Mouse (Mus musculus): ENCODE results near the gene Rpl10a. TPM values are rescaled to one million over a fixed set of nuclear protein-coding genes. Genes with fewer than 3 reads are reported as not detected.
"Not testable (repeated sequence)": the region's sequence is repeated elsewhere in the genome, so short reads cannot be mapped to it uniquely, and the experiment has no call there.

Rpl10a gene
- polyA plus RNA-seq, 1 experiment from 2014 or later = 733 TPM

DNA sequence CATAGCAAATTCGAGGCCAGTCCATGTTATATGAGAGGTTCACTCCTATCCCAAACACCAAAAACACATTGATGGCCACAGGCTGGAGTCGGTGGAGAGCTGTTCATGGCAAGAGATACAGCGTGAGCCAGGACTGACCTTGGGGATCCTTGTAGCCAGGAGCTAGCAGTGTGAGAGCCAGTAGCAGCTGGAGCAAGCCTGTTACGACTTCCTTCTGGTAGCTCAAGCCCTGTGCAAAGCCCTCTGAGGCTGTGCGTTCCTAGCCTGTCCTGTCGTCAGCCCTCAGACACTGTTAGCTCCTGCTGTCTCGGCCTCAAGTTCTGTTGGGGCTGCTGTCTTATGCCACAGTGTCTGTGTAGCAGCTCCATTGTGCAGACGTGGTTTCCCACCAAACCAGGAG, 4.5 kb upstream of the Rpl10a start:
- WGBS = 90% methylated on average over 8 of the region's 8 CpGs
- Histone ChIP-seq H3K9ac (ENCODE audit: low read depth, low read length) (no peak overlapping the region), H3K27me3 (replicated peaks; ENCODE audit: control insufficient read depth, insufficient read depth, low read length) (no peaks in the 10 kb centered on the region), H3K36me3 (ENCODE audit: control insufficient read depth, insufficient read depth, low read length) (peaks cover 21% of the 10 kb centered on the region), H3K4me2 (no peak overlapping the region), H3K27ac (ENCODE audit: low read depth, low read length) (no peak overlapping the region), H3K9me3 (ENCODE audit: control insufficient read depth, low read length) (no peaks in the 10 kb centered on the region), H3K4me3 (ENCODE audit: low read depth, low read length) (no peak overlapping the region), H3K4me1 (replicated peaks; ENCODE audit: control insufficient read depth, insufficient read depth, low read length) (peaks cover 10% of the 10 kb centered on the region)
- ATAC-seq (replicated peaks; ENCODE audit: low FRiP score) = no peak
- no peak for DNase-seq (ENCODE audit: low spot score)

DNA sequence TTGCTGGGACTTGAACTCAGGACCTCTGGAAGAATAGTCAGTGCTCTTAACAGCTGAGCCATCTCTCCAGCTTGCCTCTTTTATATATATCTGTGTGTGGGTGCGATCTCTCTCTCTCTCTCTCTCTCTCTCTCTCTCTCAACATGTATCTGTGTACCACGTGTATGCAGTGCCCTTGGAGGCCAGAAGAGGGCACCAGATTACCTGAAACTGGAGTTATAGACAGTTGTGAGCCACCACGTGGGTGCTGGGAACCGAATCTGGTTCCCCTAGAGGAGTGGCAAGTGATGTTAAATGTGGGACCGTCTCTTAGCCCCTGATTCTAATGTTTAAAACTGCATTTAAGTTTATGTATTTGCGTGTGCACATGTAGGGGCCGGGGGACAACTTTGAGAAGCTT, 3.9 kb upstream of the Rpl10a start:
- H3K9me3 ChIP-seq (ENCODE audit: control insufficient read depth, low read length); H3K9ac ChIP-seq (ENCODE audit: low read depth, low read length); DNase-seq (ENCODE audit: low spot score); H3K4me2 ChIP-seq; ATAC-seq (replicated peaks; ENCODE audit: low FRiP score); H3K4me3 ChIP-seq (ENCODE audit: low read depth, low read length); H3K27ac ChIP-seq (ENCODE audit: low read depth, low read length); H3K27me3 ChIP-seq (replicated peaks; ENCODE audit: control insufficient read depth, insufficient read depth, low read length): not testable (repeated sequence)
- H3K36me3 ChIP-seq (ENCODE audit: control insufficient read depth, insufficient read depth, low read length) = peaks cover 23% of the 10 kb centered on the region
- peaks cover 11% of the 10 kb centered on the region for H3K4me1 ChIP-seq (replicated peaks; ENCODE audit: control insufficient read depth, insufficient read depth, low read length)
- WGBS = 93% methylated on average over 7 of the region's 7 CpGs

DNA sequence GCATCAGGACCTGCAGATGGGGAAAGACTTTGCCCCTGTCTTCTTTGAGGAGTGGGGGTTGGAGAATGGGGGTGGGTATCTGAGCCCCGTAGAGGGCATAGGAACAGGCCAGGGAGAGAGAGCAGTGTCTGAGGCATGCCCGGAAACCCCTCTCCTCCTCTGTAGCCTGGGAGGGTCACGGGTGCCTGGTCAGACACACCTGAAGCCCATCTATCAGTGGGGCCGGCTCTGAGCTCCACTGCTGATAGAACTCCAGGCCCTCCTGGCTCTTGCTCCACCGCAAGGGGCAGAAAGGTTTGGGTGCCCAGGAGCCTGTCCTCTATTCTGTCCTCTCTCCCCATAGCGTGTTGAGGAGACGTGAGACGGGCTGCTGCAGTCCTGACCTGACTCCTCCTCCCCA, 2.5 kb upstream of the Rpl10a start:
- Histone ChIP-seq H3K27me3 (replicated peaks; ENCODE audit: control insufficient read depth, insufficient read depth, low read length) (no peaks in the 10 kb centered on the region), H3K4me3 (ENCODE audit: low read depth, low read length) (no peak overlapping the region), H3K36me3 (ENCODE audit: control insufficient read depth, insufficient read depth, low read length) (peaks cover 33% of the 10 kb centered on the region), H3K4me1 (replicated peaks; ENCODE audit: control insufficient read depth, insufficient read depth, low read length) (peaks cover 19% of the 10 kb centered on the region), H3K9me3 (ENCODE audit: control insufficient read depth, low read length) (no peaks in the 10 kb centered on the region), H3K4me2 (no peak overlapping the region), H3K9ac (ENCODE audit: low read depth, low read length) (no peak overlapping the region), H3K27ac (ENCODE audit: low read depth, low read length) (no peak overlapping the region)
- 93% methylated on average over 8 of the region's 8 CpGs for WGBS
- no peak for ATAC-seq (replicated peaks; ENCODE audit: low FRiP score)
- DNase-seq (ENCODE audit: low spot score) = no peak

DNA sequence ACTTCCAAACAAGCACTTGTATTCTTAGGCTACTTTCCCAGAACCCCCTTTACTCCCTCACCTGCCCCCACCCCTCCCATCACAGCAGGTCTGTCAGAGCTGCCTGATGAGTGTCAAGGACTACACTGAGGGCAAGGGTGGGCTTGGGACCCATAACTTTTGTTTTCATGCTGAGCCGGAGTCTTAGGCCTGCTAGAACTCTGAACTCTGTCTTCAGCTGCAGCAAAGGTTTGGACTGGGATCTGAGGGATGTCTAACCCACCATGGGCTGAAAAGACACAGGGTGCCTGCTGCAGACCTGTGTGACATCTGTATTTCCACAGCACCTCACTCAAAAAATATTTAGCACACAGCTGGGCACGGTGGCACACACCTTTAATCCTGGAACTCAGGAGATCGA, 1.3 kb upstream of the Rpl10a start:
- Histone ChIP-seq H3K4me1 (replicated peaks; ENCODE audit: control insufficient read depth, insufficient read depth, low read length) (peaks cover 21% of the 10 kb centered on the region), H3K27me3 (replicated peaks; ENCODE audit: control insufficient read depth, insufficient read depth, low read length) (no peaks in the 10 kb centered on the region), H3K36me3 (ENCODE audit: control insufficient read depth, insufficient read depth, low read length) (peaks cover 29% of the 10 kb centered on the region), H3K4me3 (ENCODE audit: low read depth, low read length) (no peak overlapping the region), H3K4me2 (no peak overlapping the region), H3K27ac (ENCODE audit: low read depth, low read length) (peak overlapping the region; percentile 99; the same call in 1 of the 2 replicates), H3K9me3 (ENCODE audit: control insufficient read depth, low read length) (no peaks in the 10 kb centered on the region), H3K9ac (ENCODE audit: low read depth, low read length) (no peak overlapping the region)
- ATAC-seq (replicated peaks; ENCODE audit: low FRiP score) = no peak
- DNase-seq (ENCODE audit: low spot score) = no peak
- 80% methylated on average over 3 of the region's 3 CpGs for WGBS

DNA sequence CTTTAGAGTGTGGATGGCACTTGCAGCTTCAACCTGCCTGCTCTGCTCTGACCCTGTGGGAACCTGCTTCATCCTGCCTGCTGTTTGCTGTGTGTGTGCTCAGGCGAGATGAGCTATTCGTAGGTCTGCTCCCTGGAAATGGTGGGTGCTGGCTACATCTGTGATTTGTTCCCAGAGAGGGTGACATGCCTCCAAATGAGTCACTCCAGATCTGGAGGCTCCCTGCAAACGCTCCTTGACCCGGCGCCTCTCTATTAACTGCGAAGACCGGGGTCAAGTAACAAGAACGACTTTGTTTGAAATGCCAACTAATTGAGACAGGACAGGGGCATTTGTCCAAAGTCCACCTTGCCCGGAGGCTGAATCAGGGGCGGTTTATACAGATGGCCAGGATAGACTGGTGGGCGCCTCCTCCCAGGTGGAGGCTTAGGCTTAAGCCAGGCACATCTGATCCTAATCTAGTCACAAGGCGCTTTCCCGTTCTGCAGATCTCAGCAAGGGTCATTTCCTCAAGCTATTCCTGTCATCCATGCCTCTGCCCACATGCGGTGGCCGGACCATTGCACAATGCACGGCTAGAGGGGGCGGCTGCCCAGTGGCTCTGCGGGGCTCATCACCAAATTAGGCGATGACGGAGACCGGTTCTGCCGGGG, 472 bp upstream of the Rpl10a start:
- H3K4me2 ChIP-seq = peak overlapping the region; percentile 99
- peak overlapping the region; percentile 100 for H3K9ac ChIP-seq (ENCODE audit: low read depth, low read length)
- ATAC-seq (replicated peaks; ENCODE audit: low FRiP score) (peak; percentile 29), DNase-seq (ENCODE audit: low spot score) (peak; percentile 54)
- 15% methylated on average over 22 of the region's 22 CpGs for WGBS
- H3K9me3 ChIP-seq (ENCODE audit: control insufficient read depth, low read length) = no peaks in the 10 kb centered on the region
- H3K27me3 ChIP-seq (replicated peaks; ENCODE audit: control insufficient read depth, insufficient read depth, low read length) = no peaks in the 10 kb centered on the region
- H3K4me1 ChIP-seq (replicated peaks; ENCODE audit: control insufficient read depth, insufficient read depth, low read length) = peaks cover 28% of the 10 kb centered on the region
- peak overlapping the region; percentile 99 for H3K27ac ChIP-seq (ENCODE audit: low read depth, low read length)
- H3K4me3 ChIP-seq (ENCODE audit: low read depth, low read length) = peak overlapping the region; percentile 100
- peaks cover 32% of the 10 kb centered on the region for H3K36me3 ChIP-seq (ENCODE audit: control insufficient read depth, insufficient read depth, low read length)

DNA sequence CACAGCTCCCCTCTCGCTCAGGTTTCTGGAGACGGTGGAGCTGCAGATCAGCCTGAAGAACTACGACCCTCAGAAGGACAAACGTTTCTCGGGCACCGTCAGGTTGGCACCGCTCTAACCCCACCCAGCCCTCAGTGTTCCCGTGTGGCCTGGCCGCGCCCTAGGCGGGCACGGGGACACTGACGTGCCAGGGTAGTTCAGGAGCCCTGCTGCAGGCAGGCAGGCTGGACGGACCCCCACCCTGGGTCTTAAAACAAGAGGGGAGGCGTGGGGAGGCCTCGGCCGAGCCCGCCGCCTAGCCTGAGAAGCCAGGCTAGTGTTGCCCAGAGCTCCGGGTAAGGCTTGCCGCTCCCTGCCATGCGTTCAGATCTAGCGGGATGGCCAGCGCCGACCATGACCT, 675 bp downstream of the Rpl10a start:
- Histone ChIP-seq H3K9ac (ENCODE audit: low read depth, low read length) (peak overlapping the region; percentile 100), H3K27me3 (replicated peaks; ENCODE audit: control insufficient read depth, insufficient read depth, low read length) (no peaks in the 10 kb centered on the region; the same call in 1 of the 2 replicates), H3K4me3 (ENCODE audit: low read depth, low read length) (peak overlapping the region; percentile 100), H3K4me1 (replicated peaks; ENCODE audit: control insufficient read depth, insufficient read depth, low read length) (peaks cover 38% of the 10 kb centered on the region), H3K9me3 (ENCODE audit: control insufficient read depth, low read length) (no peaks in the 10 kb centered on the region), H3K27ac (ENCODE audit: low read depth, low read length) (peak overlapping the region; percentile 99), H3K36me3 (ENCODE audit: control insufficient read depth, insufficient read depth, low read length) (peaks cover 28% of the 10 kb centered on the region), H3K4me2 (peak overlapping the region; percentile 99)
- ATAC-seq (replicated peaks; ENCODE audit: low FRiP score) (peak; percentile 4; the same call in 1 of the 2 replicates), DNase-seq (ENCODE audit: low spot score) (peak; percentile 53)
- WGBS = under 1% methylated on average over 25 of the region's 25 CpGs

DNA sequence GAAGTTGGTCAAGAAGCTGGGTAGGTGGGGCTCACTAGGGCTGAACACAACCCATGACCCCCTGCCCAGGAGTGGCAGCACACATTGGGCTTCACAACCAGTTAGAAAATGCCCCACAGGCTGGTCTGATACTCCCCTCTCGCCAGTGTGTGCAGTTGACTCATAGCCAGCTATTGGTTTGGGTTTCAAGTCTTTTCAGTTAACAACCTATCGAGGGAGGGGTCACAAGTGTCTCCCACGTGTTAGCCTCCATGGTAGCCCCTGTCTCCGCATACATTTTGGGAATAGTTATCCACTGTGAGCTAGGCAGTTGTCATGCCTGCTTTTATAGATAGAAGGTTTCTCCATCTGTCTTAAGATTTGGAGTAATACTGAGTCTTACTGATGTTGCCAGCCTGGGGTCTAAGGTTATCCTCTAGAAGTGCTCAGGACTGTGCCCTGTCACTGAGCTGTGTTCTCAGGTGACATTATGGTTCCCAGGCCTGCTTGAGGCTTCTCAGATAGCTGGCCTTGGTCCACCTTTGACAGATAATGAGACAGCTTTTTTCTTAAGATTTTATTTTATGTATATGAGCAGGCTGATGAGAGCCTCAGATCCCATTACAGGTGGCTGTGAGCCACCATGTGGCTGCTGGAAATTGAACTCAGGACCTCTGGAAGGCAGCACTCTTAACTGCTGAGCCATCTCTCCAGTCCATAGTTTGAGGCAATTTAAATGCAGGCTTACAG, 1.4 kb downstream of the Rpl10a start:
- Histone ChIP-seq H3K4me1 (replicated peaks; ENCODE audit: control insufficient read depth, insufficient read depth, low read length) (peaks cover 38% of the 10 kb centered on the region), H3K36me3 (ENCODE audit: control insufficient read depth, insufficient read depth, low read length) (peaks cover 24% of the 10 kb centered on the region)

DNA sequence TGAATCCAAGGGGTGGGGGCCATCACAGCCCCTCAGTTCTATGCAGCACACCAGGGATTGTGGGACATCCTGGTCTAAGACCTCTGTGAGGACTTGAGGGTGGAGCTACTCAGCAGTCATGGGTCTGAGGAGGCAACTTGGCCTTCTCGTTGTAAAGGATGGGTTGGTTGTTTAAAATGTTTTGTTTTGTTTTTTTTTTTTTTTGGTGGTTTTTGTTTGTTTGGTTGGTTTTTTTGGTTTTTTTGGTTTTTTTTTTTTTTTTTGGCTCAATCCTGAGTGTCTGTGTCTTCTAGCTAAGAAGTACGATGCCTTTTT, 1.9 kb downstream of the Rpl10a start:
- DNase-seq (ENCODE audit: low spot score) = no peak
- 36% methylated on average over 2 of the region's 2 CpGs for WGBS
- Histone ChIP-seq H3K27ac (ENCODE audit: low read depth, low read length) (peak overlapping the region; percentile 99), H3K9ac (ENCODE audit: low read depth, low read length) (peak overlapping the region; percentile 100), H3K27me3 (replicated peaks; ENCODE audit: control insufficient read depth, insufficient read depth, low read length) (no peaks in the 10 kb centered on the region; the same call in 1 of the 2 replicates), H3K4me1 (replicated peaks; ENCODE audit: control insufficient read depth, insufficient read depth, low read length) (peaks cover 38% of the 10 kb centered on the region), H3K36me3 (ENCODE audit: control insufficient read depth, insufficient read depth, low read length) (peaks cover 22% of the 10 kb centered on the region), H3K4me2 (peak overlapping the region; percentile 99), H3K9me3 (ENCODE audit: control insufficient read depth, low read length) (no peaks in the 10 kb centered on the region), H3K4me3 (ENCODE audit: low read depth, low read length) (peak overlapping the region; percentile 100)
- ATAC-seq (replicated peaks; ENCODE audit: low FRiP score) = no peak

More for the DNA sequence above, 1.4 kb downstream of the Rpl10a start:
- 7% methylated on average over 4 of the region's 4 CpGs for WGBS
- Histone ChIP-seq H3K27me3 (replicated peaks; ENCODE audit: control insufficient read depth, insufficient read depth, low read length) (no peaks in the 10 kb centered on the region; the same call in 1 of the 2 replicates), H3K4me2 (peak overlapping the region; percentile 99), H3K27ac (ENCODE audit: low read depth, low read length) (peak overlapping the region; percentile 99), H3K9me3 (ENCODE audit: control insufficient read depth, low read length) (no peaks in the 10 kb centered on the region), H3K4me3 (ENCODE audit: low read depth, low read length) (peak overlapping the region; percentile 100), H3K9ac (ENCODE audit: low read depth, low read length) (peak overlapping the region; percentile 100)
- ATAC-seq (replicated peaks; ENCODE audit: low FRiP score) (no peak), DNase-seq (ENCODE audit: low spot score) (no peak)

Measured in liver, embryonic 11.5 days (tissue).